Mouse (Mus musculus) gastrocnemius, postnatal 14 days (tissue): ENCODE results near the gene Guca2b. TPM values are rescaled to one million over a fixed set of nuclear protein-coding genes. Genes with fewer than 3 reads are reported as not detected.

Source experiments
- DNase-seq: peaks from one replicate; pipeline ENCODE4 v3.0.0; 2021; ENCODE audit warnings: mixed read lengths
- intact Hi-C: fragments of 180-260 bp; cut with DNase I; formaldehyde crosslinking; loops from one replicate; pipeline ENCODE4 v1.15.1; 2025; ENCODE audit warnings: low total_unique reads
- total RNA-seq, 2 experiments: library from RNA; stranded (reverse); gene quantifications; 2 replicates each; pipeline ENCODE4 v1.2.3; 2021

Gene Guca2b
- total RNA-seq, 2 experiments from 2014 or later: not detected

GRCm38 (mm10) chr4:119626081-119626645 is 32.6 kb downstream of the Guca2b start:
- intact Hi-C loops: no loop called here
- DNase-seq: no peak

GRCm38 (mm10) chr4:119614724-119615123 is 44.0 kb downstream of the Guca2b start:
- intact Hi-C loops: no loop called here
- DNase-seq: no peak

GRCm38 (mm10) chr4:119614078-119614477 is 44.7 kb downstream of the Guca2b start:
- intact Hi-C loops: no loop called here
- no peak for DNase-seq

- DNase-seq: no peak
- intact Hi-C loops: no loop called here
Measured at GRCm38 (mm10) chr4:119609488-119609887, 49.3 kb downstream of the Guca2b start.

Other genes with a start within 250 kb of the Guca2b start
- gene Ccdc30, start 243.4 kb downstream of the Guca2b start, total RNA-seq: under 1 TPM in 1 of 2 experiments, not detected in 1; 0.33 TPM
- gene Ppcs, start 236.5 kb downstream of the Guca2b start, total RNA-seq: 1 to 10 TPM; 4.1 to 4.8 TPM
- under 1 TPM in 1 of 2 experiments, not detected in 1; 0.20 TPM for gene Zmynd12, start 236.1 kb downstream of the Guca2b start, total RNA-seq
- under 1 TPM; 0.04 to 0.27 TPM for gene Rimkla, start 166.3 kb downstream of the Guca2b start, total RNA-seq
- 10 to 100 TPM; 20.7 to 22.9 TPM for gene Foxj3, start 122.0 kb downstream of the Guca2b start, total RNA-seq
- gene Frg2f1, start 119.4 kb downstream of the Guca2b start, total RNA-seq: 1 to 10 TPM; 4.2 to 5.0 TPM
- gene Guca2a, start 21.2 kb downstream of the Guca2b start, total RNA-seq: not detected
- gene Hivep3, start 74.8 kb upstream of the Guca2b start, total RNA-seq: 1 to 10 TPM; 2.9 to 3.0 TPM